Mouse (Mus musculus) gastrocnemius, adult 18-20 months (tissue): ENCODE data around the gene Mrnip. TPM values are rescaled to one million over a fixed set of nuclear protein-coding genes. Genes with fewer than 3 reads are reported as not detected.
A peak's percentile ranks its signal among the peaks of the same experiment; 100 is the strongest.

Experiments used
- DNase-seq: peaks from one replicate; pipeline ENCODE4 v3.0.0; 2021; ENCODE audit warnings: low spot score
- total RNA-seq, 2 experiments: library from RNA; stranded (reverse); gene quantifications; 2 replicates each; pipeline ENCODE4 v1.2.3; 2021

Mrnip gene
- total RNA-seq, 2 experiments from 2014 or later = 2.4 to 2.7 TPM

GRCm38 (mm10) chr11:50158346-50158745, 15.9 kb upstream of the Mrnip start:
- DNase-seq = no peak

GRCm38 (mm10) chr11:50159347-50159746, 14.9 kb upstream of the Mrnip start:
- DNase-seq = no peak

DNA sequence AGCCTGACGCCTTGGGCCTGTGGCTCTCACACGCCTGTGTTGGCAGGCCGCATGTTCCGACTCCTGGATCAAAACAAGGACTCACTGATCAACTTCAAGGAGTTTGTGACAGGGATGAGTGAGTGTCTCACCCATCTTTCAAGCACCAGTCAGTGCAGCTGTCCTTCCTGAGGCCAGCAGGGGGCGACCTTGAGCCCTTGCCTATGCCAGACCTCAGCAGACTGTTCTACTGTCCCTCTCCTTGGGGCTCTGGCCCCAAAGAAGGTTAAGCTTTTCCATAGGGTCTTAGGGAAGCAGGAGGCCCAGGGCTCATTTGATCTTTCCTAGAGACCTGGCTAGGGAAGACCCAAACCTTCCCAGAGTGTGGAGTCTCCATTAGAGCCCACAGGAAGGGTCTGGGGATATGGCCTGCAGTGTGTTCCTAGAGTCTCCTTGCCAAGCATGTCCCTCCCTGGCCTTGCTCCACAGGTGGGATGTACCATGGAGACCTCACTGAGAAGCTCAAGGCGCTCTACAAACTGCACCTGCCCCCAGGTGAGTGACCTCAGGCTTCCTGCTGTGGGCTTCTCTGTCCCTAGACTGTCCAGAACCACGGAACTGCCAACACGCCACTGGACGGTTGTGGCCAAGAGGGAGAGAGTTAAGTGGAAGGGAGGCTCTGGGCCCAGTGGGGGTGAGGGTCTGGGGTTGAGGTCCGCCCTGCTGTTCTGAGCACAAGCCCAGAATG, 12.5 kb upstream of the Mrnip start:
- peak; percentile 53 for DNase-seq

DNA sequence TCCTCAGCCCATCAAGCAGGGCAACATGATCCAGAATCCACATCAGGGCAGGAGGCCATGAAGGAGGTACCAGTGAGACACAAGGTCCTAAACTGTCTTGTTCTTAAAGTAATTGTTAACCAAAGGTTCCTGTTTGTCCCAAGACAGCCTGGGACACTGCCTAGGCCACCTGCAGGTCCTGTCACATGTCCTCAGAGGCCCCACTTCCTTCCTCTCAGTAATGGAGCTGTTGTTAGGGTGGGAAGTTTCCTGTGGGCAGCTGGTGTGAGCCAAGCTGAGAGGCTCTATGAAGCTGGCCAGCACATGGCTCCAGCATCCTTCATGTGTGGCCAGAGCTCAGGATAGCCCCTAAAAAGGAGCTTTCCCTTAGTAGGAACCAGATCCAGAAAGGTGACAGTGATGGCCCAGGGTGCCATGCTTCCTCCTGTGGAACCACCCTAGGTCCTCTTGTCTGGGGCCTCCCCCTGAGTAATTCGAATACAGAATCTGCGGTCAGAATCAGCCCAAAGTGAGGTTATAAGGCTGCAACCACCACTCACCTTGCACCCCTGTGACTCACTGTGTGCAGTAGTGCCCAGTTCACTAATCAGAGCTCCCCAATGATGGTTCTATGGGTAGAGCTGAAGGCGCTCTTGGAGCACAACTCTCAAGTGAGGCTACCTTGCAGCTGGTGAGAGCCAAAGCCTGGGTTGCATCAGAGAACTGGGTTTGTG, 11.8 kb upstream of the Mrnip start:
- DNase-seq = no peak

- DNase-seq = no peak
Measured at GRCm38 (mm10) chr11:50168352-50168751, 5.9 kb upstream of the Mrnip start.

DNA sequence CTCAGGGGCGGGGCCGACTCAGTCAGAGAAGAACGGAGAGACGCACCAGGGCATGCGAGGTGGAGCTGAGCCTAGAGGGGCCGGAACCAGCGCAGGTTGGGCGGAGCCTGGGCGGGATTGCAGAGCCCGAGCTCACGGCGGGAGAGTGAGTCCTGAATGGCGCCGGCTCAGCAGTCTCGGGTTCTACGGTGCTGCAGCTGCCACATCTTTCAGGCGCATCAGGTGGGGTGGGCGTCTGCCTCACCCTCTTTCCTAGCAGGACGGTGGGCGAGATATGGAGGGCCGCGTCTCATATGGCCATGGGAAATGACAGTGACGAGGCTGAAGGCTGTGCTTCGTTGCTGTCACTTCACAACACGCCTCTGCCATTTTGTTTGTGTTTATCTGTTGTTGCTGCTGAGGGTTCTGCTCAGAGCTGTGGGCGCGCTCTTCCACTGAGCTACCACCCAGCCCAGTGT, 515 bp downstream of the Mrnip start:
- DNase-seq = peak; percentile 98

- DNase-seq = no peak
Measured at GRCm38 (mm10) chr11:50176351-50176750, 2.1 kb downstream of the Mrnip start.

- no peak for DNase-seq
Measured at GRCm38 (mm10) chr11:50177111-50177510, 2.9 kb downstream of the Mrnip start.

DNA sequence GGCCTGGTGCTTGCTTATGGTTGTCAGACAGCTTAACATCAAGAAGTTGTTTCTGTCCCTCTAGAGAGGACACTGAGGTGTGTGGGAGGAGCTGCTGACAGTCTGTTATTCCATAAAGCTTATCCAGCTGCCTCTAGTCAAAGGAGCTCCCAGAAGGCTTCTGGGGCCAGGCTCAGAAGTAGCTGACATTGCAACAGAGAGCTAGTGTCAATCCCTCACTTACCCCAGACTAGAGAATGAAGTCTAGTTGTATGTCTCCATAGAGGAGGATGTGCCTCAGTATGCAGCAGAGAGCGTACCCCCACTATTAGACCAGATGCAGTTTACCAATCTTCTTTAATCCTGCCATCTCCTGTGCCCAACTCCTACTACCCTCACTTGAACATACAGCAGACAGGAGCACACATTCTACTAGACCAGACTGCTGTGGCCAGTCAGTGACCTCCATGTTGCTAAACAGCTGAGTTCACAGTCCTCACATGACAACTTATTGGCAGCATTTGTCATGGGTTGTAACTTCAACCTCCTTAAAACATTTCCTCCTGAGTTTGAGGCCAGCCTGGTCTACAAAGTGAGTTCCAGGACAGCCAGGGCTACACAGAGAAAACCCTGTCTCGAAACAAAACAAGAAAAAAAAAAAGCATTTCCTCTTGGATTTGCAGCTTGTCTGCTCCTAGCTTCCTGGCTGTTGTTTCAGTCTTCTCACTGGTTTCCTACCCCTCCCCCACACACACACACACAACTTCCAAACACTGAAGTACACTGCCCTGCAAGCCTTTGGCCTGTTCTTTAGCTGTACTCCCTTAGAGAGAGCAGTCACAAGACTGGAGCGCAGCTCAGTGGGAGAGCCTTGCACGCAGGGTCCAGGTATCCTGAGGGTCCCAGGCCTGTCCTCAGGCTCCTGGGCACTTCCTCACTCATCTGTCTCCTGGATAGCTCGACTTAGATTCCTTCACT, 4.6 kb downstream of the Mrnip start:
- no peak for DNase-seq

DNA sequence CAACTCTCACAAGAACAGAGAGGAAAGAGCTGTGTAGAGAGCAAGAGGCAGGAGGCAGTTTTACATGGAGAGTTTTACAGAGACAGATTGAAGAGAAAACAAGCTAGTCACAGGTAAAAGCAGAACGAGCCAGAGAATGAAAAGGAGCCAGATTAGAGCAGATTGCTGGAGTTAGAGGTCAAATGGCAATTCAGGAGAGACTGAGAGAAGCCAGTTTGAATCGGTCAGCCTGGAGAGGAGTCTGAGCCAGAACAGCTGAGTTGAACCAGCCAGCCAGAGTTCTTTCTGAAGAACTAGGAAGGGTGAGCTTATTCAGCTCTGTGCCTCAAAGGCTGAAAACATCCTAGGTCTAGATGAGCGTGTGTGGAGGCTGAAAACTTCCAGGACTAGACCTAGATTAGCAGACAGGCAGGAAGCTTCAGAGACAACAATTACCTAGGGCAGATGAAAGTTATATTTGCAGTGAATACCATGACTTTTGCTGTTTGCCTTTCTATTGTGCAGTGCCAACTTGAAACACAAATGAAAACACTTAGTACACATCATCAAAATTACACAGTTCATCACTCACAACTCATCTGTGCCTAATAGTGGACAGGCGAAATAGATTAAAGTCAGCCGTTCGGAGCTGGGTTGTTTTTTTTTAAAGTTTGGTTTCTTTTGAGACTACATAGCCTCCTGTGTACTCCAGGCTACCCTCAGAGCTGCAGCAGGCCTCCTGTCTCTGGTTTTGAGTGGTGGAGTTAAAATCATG, 6.4 kb downstream of the Mrnip start:
- no peak for DNase-seq

DNA sequence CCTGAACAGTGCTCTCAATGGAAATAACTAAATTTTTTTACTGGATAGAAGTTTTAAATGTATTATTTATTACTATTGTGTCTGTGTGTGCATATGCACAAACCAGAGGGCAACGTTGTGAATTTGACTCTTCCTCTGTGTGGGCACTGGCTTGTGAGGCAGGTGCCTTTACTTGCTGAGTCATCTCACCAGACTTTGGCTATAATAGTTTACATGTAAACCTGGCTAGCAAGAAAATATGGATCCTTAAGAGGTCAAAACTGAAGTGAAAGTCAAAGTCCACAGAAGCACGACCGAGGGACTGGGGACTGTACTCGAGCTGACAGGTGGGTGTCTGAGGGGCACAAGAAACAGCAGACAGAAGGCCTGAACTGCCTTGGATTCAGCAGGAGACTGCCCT, 8.5 kb downstream of the Mrnip start:
- no peak for DNase-seq

DNA sequence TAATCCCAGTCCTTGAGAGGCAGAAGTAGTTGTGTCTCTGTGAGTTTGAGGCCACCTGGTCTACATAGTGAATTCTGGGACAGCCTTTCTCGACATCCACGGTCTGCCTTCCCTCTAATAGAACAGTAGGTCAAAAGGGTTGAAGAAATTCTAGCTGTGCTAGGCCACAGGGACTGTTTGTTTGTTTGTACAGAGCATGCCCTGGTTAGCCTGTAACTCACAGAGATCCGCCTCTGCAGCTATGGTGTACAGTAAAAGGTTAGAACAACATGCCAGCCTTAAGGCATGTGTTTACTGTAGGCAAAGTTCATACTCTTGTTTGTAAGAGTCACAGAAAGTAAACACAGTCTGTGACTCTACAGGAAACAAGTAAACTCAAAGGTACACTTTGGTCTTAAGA, 10.5 kb downstream of the Mrnip start:
- no peak for DNase-seq

DNA sequence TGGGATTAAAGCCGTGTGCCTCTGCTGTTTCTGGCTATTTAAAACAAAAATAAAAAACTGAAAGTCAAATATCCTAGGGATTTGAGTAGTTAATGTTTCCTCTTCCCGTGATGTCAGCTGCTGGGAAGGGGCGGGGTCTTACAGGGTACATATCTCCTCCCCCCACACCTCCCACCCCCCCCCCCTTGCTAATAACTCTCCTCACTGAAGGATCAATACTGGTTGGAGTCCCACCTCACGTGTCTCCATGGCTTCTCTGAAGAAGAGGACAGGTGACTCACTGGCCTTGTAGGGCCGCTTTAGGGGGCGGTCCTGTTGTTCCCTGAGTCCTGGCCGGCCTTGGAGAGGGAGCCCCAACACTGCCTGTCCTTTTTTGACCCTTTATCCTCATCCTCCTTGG, 14.4 kb downstream of the Mrnip start:
- DNase-seq = no peak

GRCm38 (mm10) chr11:50190362-50190761, 16.1 kb downstream of the Mrnip start:
- no peak for DNase-seq

GRCm38 (mm10) chr11:50192278-50192677, 18.0 kb downstream of the Mrnip start:
- DNase-seq = no peak

DNA sequence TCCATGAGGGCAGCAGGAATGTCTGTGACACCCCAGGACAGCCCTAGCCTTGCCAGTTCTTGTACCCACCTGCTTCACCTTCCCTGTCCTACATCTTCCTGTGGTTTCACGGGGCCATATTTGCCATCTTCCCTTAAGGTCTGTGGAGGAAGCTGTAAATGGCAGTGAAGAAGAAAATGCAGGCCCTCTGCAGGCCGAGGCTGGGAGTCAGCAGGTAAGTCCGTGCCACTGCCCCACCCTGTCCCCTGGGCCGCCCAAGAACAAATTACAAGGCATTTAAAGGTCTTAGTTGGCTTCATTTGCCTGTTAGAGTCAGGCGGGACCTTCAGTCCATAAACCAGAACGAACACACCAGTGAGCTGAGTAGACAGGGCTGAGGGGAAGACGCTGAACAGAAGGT, 19.8 kb downstream of the Mrnip start:
- no peak for DNase-seq

GRCm38 (mm10) chr11:50194793-50195192, 20.5 kb downstream of the Mrnip start:
- DNase-seq = no peak

- DNase-seq = no peak
Measured at GRCm38 (mm10) chr11:50197500-50197899, 23.3 kb downstream of the Mrnip start.

- no peak for DNase-seq
Measured at GRCm38 (mm10) chr11:50198219-50198846, 24.1 kb downstream of the Mrnip start.

- no peak for DNase-seq
Measured at GRCm38 (mm10) chr11:50198916-50199315, 24.7 kb downstream of the Mrnip start.

GRCm38 (mm10) chr11:50200613-50201012, 26.4 kb downstream of the Mrnip start:
- no peak for DNase-seq
